Mouse (Mus musculus): ENCODE results near the gene Pik3r5.

Gene Pik3r5

GRCm38 (mm10) chr11:68485206-68485942 is 53.5 kb downstream of the Pik3r5 start:
- peak; percentile 43 for DNase-seq (ENCODE audit: low spot score)

GRCm38 (mm10) chr11:68486093-68486492 is 54.2 kb downstream of the Pik3r5 start:
- DNase-seq (ENCODE audit: low spot score), result no peak

GRCm38 (mm10) chr11:68487720-68488119 is 55.8 kb downstream of the Pik3r5 start:
- DNase-seq (ENCODE audit: low spot score), result no peak

- no peak for DNase-seq (ENCODE audit: low spot score)
Measured at GRCm38 (mm10) chr11:68488256-68488824, 56.4 kb downstream of the Pik3r5 start.

- DNase-seq (ENCODE audit: low spot score), result no peak
Measured at GRCm38 (mm10) chr11:68489236-68489635, 57.3 kb downstream of the Pik3r5 start.

- DNase-seq (ENCODE audit: low spot score), result no peak
Measured at GRCm38 (mm10) chr11:68492592-68492991, 60.7 kb downstream of the Pik3r5 start.

- no peak for DNase-seq (ENCODE audit: low spot score)
Measured at GRCm38 (mm10) chr11:68493760-68494159, 61.8 kb downstream of the Pik3r5 start.

GRCm38 (mm10) chr11:68497081-68497480 is 65.2 kb downstream of the Pik3r5 start:
- no peak for DNase-seq (ENCODE audit: low spot score)

GRCm38 (mm10) chr11:68498517-68498916 is 66.6 kb downstream of the Pik3r5 start:
- peak; percentile 47 for DNase-seq (ENCODE audit: low spot score)

- peak; percentile 50 for DNase-seq (ENCODE audit: low spot score)
Measured at GRCm38 (mm10) chr11:68498999-68499699, 67.2 kb downstream of the Pik3r5 start.

GRCm38 (mm10) chr11:68500949-68501350 is 69.0 kb downstream of the Pik3r5 start:
- DNase-seq (ENCODE audit: low spot score), result no peak

GRCm38 (mm10) chr11:68502408-68502807 is 70.5 kb downstream of the Pik3r5 start:
- no peak for DNase-seq (ENCODE audit: low spot score)

GRCm38 (mm10) chr11:68502902-68503629 is 71.1 kb downstream of the Pik3r5 start, which contains the start of gene Pik3r6:
Pik3r6 (plus strand) TSS chr11:68503019.
- no peak for DNase-seq (ENCODE audit: low spot score)

- no peak for DNase-seq (ENCODE audit: low spot score)
Measured at GRCm38 (mm10) chr11:68504913-68505312, 73.0 kb downstream of the Pik3r5 start.

- no peak for DNase-seq (ENCODE audit: low spot score)
Measured at GRCm38 (mm10) chr11:68507246-68507645, 75.3 kb downstream of the Pik3r5 start.

- DNase-seq (ENCODE audit: low spot score), result no peak
Measured at GRCm38 (mm10) chr11:68508619-68509018, 76.7 kb downstream of the Pik3r5 start.

- no peak for DNase-seq (ENCODE audit: low spot score)
Measured at GRCm38 (mm10) chr11:68509194-68509593, 77.3 kb downstream of the Pik3r5 start.

- no peak for DNase-seq (ENCODE audit: low spot score)
Measured at GRCm38 (mm10) chr11:68513969-68514368, 82.0 kb downstream of the Pik3r5 start.

GRCm38 (mm10) chr11:68519362-68519761 is 87.4 kb downstream of the Pik3r5 start:
- no peak for DNase-seq (ENCODE audit: low spot score)

GRCm38 (mm10) chr11:68519815-68520214 is 87.9 kb downstream of the Pik3r5 start:
- no peak for DNase-seq (ENCODE audit: low spot score)

- DNase-seq (ENCODE audit: low spot score), result no peak
Measured at GRCm38 (mm10) chr11:68520439-68520838, 88.5 kb downstream of the Pik3r5 start.

GRCm38 (mm10) chr11:68521352-68521751 is 89.4 kb downstream of the Pik3r5 start:
- no peak for DNase-seq (ENCODE audit: low spot score)

Data from T-cell, adult 2 months (primary cell).